Mouse (Mus musculus) midbrain, embryonic 10.5 days (tissue): ENCODE results near the gene Gjb5. TPM values are rescaled to one million over a fixed set of nuclear protein-coding genes. Genes with fewer than 3 reads are reported as not detected.

ENCODE experiments used
- DNase-seq: peaks from one replicate; pipeline ENCODE4 v3.0.0-alpha.2; 2017; ENCODE audit warnings: low spot score
- H3K27ac ChIP-seq: fragments of 300-500 bp; sonication (generic); replicated peaks from 2 replicates; pipeline ENCODE4 v1.5.1; 2016; ENCODE audit warnings: mild to moderate bottlenecking
- H3K27me3 ChIP-seq: fragments of 300-500 bp; sonication (generic); 2 replicates; pipeline ENCODE4 v1.6.1; 2016; ENCODE audit warnings: low read depth, mild to moderate bottlenecking; ENCODE audit not compliant: poor library complexity, severe bottlenecking
- H3K36me3 ChIP-seq: fragments of 300-500 bp; sonication (generic); 2 replicates; pipeline ENCODE4 v1.6.1; 2016; ENCODE audit warnings: mild to moderate bottlenecking, moderate library complexity
- H3K4me1 ChIP-seq: fragments of 300-500 bp; sonication (generic); 2 replicates; pipeline ENCODE4 v1.6.1; 2016
- H3K4me3 ChIP-seq: fragments of 300-500 bp; sonication (generic); 2 replicates; pipeline ENCODE4 v1.5.1; 2016; ENCODE audit warnings: mild to moderate bottlenecking, moderate library complexity
- H3K9me3 ChIP-seq: fragments of 300-500 bp; sonication (generic); replicated peaks from 2 replicates; pipeline ENCODE4 v1.6.1; 2016; ENCODE audit warnings: mild to moderate bottlenecking
- WGBS: fragments of 180-500 bp; shearing (Covaris S2); methylation state at CpG from one replicate; pipeline ENCODE4 v1.1.7; 2016; 5-methylcytosine and 5-hydroxymethylcytosine counted together
- polyA plus RNA-seq: library from polyadenylated mRNA; unstranded; fragments of >200 nt; fragmentation: Nextera tagmentation; extraction: Ambion mirVana; gene quantifications from 2 replicates; pipeline ENCODE4 v1.2.1, GENCODE M21; 2016

Gjb5 gene
- polyA plus RNA-seq = 0.27 and 0.98 TPM in 2 replicates

DNA sequence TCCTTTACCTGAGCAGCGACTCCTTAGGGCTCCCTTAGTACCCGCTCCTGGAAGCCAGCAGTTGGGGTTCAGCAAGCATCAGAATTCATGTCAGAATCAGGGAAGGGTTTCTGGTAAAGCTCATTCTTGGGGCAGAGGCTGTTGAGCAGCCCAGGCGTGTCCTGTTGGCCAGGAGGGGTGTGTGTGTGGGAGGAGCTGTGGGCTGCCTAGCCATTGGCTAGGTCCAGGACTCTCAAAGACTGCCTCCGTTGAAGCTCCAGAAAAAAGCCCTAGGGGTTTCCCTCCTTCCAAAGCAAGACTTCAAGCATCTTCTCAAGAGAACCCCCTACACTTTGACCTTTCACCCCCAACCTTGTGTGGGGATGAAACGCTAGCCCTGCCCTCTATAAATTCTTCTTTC is at the start of gene Gjb5:
Gjb5 (minus strand) TSS at position 164 of the 400 bp plus-strand sequence.
- DNase-seq = no peak
- Histone ChIP-seq H3K36me3 (no peaks in the 10 kb centered on the region), H3K4me1 (peaks cover 37% of the 10 kb centered on the region), H3K4me3 (no peak within 1 kb of the TSS), H3K9me3 (no peaks in the 10 kb centered on the region), H3K27me3 (peaks cover 20% of the 10 kb centered on the region), H3K27ac (no peak within 1 kb of the TSS)
- 23% methylated on average over 5 of the region's 5 CpGs for WGBS

DNA sequence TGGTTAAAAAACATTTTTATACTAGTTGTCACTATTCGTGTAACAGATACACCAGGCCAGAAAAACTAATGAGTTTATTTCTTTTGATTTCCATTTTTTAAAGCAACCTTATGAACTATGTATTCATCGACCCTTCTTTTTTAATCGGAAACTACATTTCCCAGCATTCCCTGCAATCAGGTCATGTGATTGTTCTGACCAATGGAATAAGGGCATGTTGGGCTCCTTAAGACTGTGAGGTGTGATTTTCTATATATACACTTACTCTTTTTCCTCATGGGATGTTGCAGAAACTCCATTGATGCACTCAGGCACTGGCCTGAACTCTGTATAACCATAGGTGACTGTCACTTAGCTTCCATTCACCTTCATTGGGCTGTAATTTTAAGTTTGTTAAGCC is 44.6 kb upstream of the Gjb5 start:
- no peaks in the 10 kb centered on the region for H3K27me3 ChIP-seq
- no peak overlapping the region for H3K4me3 ChIP-seq
- WGBS = 60% methylated on average over 3 of the region's 3 CpGs
- no peaks in the 10 kb centered on the region for H3K4me1 ChIP-seq
- no peak overlapping the region for H3K27ac ChIP-seq
- no peaks in the 10 kb centered on the region for H3K9me3 ChIP-seq
- no peaks in the 10 kb centered on the region for H3K36me3 ChIP-seq
- no peak for DNase-seq

DNA sequence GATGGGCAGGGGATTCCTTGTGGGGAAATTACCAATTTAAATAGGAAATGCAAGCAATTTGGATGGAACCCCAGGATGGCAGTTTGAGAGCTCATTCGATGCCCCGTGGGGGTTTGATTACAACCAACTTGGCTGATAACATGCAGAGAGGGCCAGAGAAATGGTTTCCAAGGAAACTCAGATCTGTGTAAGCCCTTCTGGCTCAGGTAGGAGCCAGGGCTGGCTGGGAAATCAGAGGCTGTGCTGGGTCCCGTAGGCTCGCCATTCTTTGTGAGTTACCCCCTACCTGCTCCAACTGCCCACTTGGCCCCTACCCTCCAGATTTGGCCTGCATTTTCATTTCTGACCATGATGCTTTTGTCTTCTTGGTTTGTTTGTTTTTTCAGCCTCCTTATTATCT is 44.2 kb upstream of the Gjb5 start:
- Histone ChIP-seq H3K27ac (no peak overlapping the region), H3K36me3 (no peaks in the 10 kb centered on the region), H3K27me3 (no peaks in the 10 kb centered on the region), H3K9me3 (no peaks in the 10 kb centered on the region), H3K4me3 (no peak overlapping the region), H3K4me1 (no peaks in the 10 kb centered on the region)
- WGBS = 86% methylated on average over 4 of the region's 4 CpGs
- no peak for DNase-seq

DNA sequence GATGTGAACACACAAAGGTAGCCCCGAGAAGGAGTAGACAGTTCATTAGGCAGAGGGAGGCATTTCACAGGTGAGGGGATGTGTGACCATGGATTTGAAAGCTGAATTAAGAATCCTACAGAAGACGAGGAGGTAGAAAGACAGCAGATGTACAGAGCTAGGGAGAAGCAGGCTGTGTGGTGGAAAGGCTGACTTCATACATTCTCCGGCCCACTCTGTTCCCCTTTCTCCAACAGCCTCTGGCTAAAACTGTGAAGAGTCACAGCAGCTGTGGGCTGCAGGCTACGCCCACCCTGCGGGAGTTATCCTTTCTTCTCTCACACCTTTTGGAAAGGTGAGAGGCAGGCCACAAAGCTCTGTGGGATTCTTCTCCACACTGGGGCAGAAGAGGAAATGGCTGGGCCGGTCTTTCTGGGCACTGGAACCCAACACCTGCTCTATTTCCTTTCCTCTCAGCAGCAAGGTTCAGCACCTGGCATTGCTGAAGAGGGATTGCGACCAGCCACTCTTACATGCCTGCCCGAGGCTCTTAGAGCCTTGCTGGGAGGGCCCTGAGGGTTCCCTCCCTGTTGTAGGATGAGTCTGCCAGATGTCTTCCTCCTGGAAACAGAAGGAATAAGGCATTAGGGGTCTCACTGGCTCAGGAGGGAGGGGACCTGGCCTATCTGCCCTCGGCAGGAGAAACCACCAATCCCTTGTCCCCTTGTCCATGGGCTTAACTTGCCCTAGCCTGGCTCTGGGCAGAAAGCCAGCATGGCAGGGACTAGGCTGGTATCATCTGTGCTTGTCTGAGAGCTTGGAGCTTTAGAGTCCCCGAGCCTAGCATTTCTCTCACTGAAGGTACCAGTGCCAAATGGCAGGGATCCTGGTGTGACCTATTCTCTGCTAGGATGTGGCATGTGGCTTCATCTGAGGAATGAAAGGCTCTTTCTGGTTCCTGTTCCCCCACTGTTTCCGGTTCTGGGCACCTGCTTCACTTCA is 42.5 kb upstream of the Gjb5 start:
- H3K4me1 ChIP-seq = no peaks in the 10 kb centered on the region
- H3K27me3 ChIP-seq = no peaks in the 10 kb centered on the region
- no peaks in the 10 kb centered on the region for H3K9me3 ChIP-seq
- no peaks in the 10 kb centered on the region for H3K36me3 ChIP-seq
- H3K4me3 ChIP-seq = no peak overlapping the region
- no peak overlapping the region for H3K27ac ChIP-seq
- no peak for DNase-seq
- WGBS = 68% methylated on average over 11 of the region's 11 CpGs

DNA sequence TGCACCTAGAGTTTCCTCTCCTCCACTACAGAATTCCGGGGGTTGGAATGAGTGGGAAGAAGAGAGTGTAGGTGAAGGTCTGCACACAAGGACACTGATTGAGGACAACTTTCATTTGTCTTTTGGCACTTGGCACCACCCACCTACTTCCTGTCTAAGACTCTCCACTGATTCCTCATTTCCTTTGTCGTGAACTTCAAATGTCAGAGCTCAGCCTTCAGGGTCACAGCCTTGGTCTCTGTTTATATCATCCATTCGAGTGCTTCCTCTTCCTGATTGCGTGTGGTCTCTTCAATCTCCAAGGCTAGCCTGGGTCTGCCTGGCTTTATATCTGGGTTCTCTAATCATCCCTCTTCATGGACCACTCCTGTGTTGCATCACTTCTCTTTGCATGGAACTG is 37.6 kb upstream of the Gjb5 start:
- 80% methylated on average over 4 of the region's 4 CpGs for WGBS
- no peaks in the 10 kb centered on the region for H3K36me3 ChIP-seq
- H3K9me3 ChIP-seq = no peaks in the 10 kb centered on the region
- no peak overlapping the region for H3K27ac ChIP-seq
- H3K4me3 ChIP-seq = no peak overlapping the region
- H3K27me3 ChIP-seq = no peaks in the 10 kb centered on the region
- DNase-seq = no peak
- no peaks in the 10 kb centered on the region for H3K4me1 ChIP-seq

DNA sequence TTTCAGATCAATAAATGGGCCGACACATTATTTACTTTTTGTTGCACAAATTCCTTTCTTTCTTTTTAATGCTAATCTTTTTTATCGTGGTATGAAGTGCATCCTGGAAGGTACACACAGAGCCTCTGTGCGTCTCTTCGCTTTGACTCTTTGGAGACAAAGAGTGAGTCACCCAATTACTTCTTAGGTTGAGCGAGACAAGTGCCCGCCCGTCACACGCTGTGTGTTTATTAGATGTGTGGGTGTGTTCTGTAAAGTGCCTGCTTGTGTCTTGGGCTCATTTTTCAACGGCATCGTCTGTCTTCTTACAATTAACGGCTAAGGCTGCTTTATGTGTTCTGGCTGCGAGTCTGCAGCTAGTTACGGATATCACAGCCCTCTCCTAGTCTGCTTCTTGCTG is 31.7 kb upstream of the Gjb5 start:
- Histone ChIP-seq H3K9me3 (no peaks in the 10 kb centered on the region), H3K36me3 (no peaks in the 10 kb centered on the region), H3K4me1 (no peaks in the 10 kb centered on the region), H3K27me3 (no peaks in the 10 kb centered on the region), H3K27ac (no peak overlapping the region), H3K4me3 (no peak overlapping the region)
- WGBS = 87% methylated on average over 13 of the region's 13 CpGs
- no peak for DNase-seq

DNA sequence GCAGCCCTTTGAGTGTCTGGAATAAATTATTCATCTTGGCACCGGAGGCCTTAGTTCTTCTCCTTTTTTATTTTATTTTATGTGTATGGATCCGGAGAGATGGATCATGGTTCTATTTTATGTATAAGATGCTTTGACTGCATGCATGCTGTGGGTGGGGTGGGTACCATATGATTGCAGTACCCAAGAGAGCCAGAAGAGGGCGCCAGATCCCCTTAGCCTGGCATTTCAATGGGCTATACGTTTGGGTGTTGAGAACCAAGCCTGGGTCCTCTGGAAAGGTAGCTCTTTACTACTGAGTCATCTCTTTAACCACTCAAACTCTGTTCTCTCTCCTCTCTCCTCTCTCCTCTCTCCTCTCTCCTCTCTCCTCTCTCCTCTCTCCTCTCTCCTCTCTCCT is 19.4 kb upstream of the Gjb5 start:
- no peak overlapping the region for H3K4me3 ChIP-seq
- DNase-seq = no peak
- WGBS = 39% methylated on average over 4 of the region's 4 CpGs

DNA sequence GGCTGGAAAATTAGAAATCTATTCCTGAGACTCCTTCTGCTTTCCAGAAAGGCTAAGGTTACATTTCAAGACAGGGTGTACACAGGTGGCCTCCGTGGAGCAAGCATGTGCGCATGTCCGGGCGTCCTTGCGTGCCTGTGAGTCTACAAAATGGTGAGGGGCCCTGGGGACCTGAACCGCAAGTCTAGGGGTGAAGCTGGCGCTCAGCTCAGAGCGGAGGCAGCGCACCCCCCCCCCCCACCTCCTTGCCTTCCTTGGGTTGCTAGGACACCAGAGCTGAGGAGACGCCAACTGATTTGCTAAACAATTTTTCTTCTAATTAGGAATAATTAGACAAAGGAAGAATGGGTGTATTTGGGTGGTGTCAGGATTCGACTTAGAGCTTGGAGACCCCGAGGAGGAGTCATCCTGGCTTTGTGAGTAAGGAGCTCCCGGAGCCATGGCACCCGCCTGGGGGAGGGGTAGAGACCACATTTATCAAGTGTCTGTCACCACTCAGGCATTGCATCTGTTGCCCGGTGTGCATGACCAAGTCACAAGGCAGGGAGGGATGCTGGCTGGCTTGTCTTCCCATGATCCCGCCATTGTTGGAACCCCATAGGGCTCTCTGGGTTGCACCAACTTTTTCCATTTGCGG is 17.7 kb upstream of the Gjb5 start:
- no peak for DNase-seq
- WGBS = 90% methylated on average over 17 of the region's 17 CpGs
- Histone ChIP-seq H3K27me3 (no peaks in the 10 kb centered on the region), H3K4me3 (no peak overlapping the region), H3K27ac (no peak overlapping the region), H3K4me1 (peaks cover 6% of the 10 kb centered on the region), H3K36me3 (no peaks in the 10 kb centered on the region), H3K9me3 (no peaks in the 10 kb centered on the region)

More for the DNA sequence above, 19.4 kb upstream of the Gjb5 start:
- H3K36me3 ChIP-seq = no peaks in the 10 kb centered on the region
- no peaks in the 10 kb centered on the region for H3K9me3 ChIP-seq
- peaks cover 6% of the 10 kb centered on the region for H3K4me1 ChIP-seq
- H3K27me3 ChIP-seq = no peaks in the 10 kb centered on the region
- H3K27ac ChIP-seq = no peak overlapping the region

DNA sequence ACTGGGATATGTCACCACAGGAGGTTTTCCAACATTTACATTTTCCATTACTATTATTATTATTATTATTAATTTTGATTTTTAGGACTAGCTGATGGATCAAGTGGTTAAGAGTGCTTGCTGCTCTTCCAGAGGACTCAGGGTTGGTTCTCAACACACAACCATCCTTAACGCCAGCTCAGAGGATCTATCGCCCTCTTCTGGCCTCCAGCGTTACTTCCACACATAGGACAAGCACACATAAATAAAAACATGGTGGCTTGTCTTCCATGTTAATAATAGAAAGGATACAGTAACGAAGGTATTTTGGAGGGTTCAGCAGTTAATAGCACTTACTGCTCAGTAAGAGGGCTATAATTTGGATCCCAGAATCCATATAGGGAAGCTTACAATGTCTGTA is 16.7 kb upstream of the Gjb5 start:
- Histone ChIP-seq H3K27ac (no peak overlapping the region), H3K4me1 (peaks cover 6% of the 10 kb centered on the region), H3K36me3 (no peaks in the 10 kb centered on the region), H3K9me3 (no peaks in the 10 kb centered on the region), H3K4me3 (no peak overlapping the region), H3K27me3 (no peaks in the 10 kb centered on the region)
- 80% methylated on average over 4 of the region's 4 CpGs for WGBS
- DNase-seq = no peak

DNA sequence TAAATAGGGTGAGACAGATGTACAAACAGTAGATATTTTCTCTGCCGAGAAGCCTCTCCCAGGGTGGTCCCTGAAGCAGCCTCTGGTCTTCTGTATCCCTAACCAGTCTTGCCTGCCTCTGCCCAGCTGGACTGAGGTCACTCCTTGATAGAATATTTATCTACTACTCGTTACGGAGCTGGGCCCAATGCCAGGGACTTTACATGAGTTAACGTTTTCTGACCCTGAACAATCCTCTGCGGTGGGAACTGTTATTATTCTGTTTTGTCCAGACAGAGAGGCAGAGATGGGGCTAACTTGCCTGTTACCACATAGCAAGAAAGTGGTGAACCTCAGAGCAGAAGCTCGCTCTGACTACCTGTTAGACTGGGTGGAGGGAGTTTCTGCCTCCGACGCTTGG is 15.5 kb upstream of the Gjb5 start:
- Histone ChIP-seq H3K4me1 (peaks cover 8% of the 10 kb centered on the region), H3K4me3 (no peak overlapping the region), H3K9me3 (no peaks in the 10 kb centered on the region), H3K36me3 (no peaks in the 10 kb centered on the region), H3K27ac (no peak overlapping the region), H3K27me3 (peaks cover 8% of the 10 kb centered on the region; the same call in 1 of the 2 replicates)
- WGBS = 87% methylated on average over 8 of the region's 8 CpGs
- no peak for DNase-seq

DNA sequence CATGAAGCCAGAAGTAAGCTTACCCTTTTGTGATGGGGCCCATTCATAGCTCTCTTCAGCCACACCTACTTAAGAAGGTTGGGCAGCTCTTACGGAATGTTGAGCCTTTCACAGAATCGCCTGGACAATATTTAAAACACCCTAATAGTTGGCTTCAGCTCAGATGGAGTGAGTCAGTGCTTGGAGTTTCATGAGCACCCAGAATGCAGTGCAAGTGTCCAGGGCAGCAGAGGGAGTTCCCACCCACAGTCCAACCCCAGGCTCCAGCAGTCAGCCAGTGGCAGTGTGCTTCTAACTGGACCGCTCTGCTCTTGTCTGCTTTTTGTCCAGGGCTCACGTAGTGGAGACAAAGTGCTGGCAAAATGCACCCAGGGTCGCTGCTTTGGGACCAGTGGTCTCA is 13.6 kb upstream of the Gjb5 start:
- 82% methylated on average over 5 of the region's 5 CpGs for WGBS
- no peak overlapping the region for H3K4me3 ChIP-seq
- H3K4me1 ChIP-seq = peaks cover 5% of the 10 kb centered on the region; the same call in 1 of the 2 replicates
- no peak for DNase-seq
- no peak overlapping the region for H3K27ac ChIP-seq
- peaks cover 8% of the 10 kb centered on the region; the same call in 1 of the 2 replicates for H3K27me3 ChIP-seq
- no peaks in the 10 kb centered on the region for H3K9me3 ChIP-seq
- no peaks in the 10 kb centered on the region for H3K36me3 ChIP-seq

DNA sequence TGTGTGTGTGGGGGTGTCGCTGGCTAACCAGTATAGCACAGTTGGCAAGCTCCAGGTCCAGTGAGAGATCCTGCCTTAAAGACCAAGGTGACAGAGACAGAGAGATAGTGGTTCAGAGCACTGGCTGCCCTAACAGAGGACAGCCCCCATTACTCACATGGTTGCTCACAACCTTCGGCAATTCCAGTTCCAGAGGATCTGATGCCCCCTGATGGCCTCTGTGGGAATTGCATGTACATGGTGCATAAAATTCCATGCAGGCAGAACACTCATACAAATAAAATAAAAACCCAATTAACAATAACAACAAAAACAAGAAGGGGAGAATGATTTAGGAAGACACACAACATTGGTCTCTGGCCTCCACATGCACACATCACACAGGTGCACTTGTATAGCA is 12.5 kb upstream of the Gjb5 start:
- Histone ChIP-seq H3K27ac (no peak overlapping the region), H3K36me3 (no peaks in the 10 kb centered on the region), H3K9me3 (no peaks in the 10 kb centered on the region), H3K4me1 (peaks cover 10% of the 10 kb centered on the region), H3K27me3 (peaks cover 8% of the 10 kb centered on the region; the same call in 1 of the 2 replicates), H3K4me3 (no peak overlapping the region)
- WGBS = 55% methylated on average over 2 of the region's 2 CpGs
- DNase-seq = no peak
